Mouse (Mus musculus): ENCODE measurements around the gene Cryba2.

- TF ChIP-seq CTCF (IDR thresholded peaks at IDR 0.05) (no peak), POLR2A (IDR thresholded peaks at IDR 0.05; ENCODE audit: insufficient read depth, low read depth, low read length) (no peak)
These were observed 44.0 kb downstream of the Cryba2 start for GRCm38 (mm10) chr1:74848946-74849345.

Measured in heart, adult 2 months (tissue).